Mouse (Mus musculus) cerebellum, postnatal 4 days (tissue): ENCODE data around the gene Abt1.

Experiments
- DNase-seq, 2 experiments: peaks; one replicate each; pipeline ENCODE4 v3.0.0; 2022; ENCODE audit warnings: low spot score in 2 of 2, mixed read lengths in 1 of 2

Gene Abt1

GRCm38 (mm10) chr13:23423286-23424051 lies at the start of gene Abt1:
Gene Abt1 (minus strand): TSS chr13:23423866.
- peak; percentile 96 to 97 for DNase-seq

GRCm38 (mm10) chr13:23466911-23467310 lies 43.2 kb upstream of the Abt1 start:
- peak in 1 of 2 experiments; percentile 58 for DNase-seq

- DNase-seq: no peak
These were observed 42.6 kb upstream of the Abt1 start for GRCm38 (mm10) chr13:23466306-23466705.

GRCm38 (mm10) chr13:23465600-23466109 lies 42.0 kb upstream of the Abt1 start, which contains the start of gene Btn1a1:
Gene Btn1a1 (minus strand): TSS chr13:23465901.
- DNase-seq: no peak

- no peak for DNase-seq
These were observed 41.2 kb upstream of the Abt1 start for GRCm38 (mm10) chr13:23464841-23465366.

GRCm38 (mm10) chr13:23464224-23464637 lies 40.6 kb upstream of the Abt1 start:
- peak in 1 of 2 experiments; percentile 49 for DNase-seq

GRCm38 (mm10) chr13:23463381-23464223 lies 39.9 kb upstream of the Abt1 start:
- DNase-seq: peak; percentile 64 to 75

- no peak for DNase-seq
These were observed 39.0 kb upstream of the Abt1 start for GRCm38 (mm10) chr13:23462669-23463068.

GRCm38 (mm10) chr13:23462063-23462462 lies 38.4 kb upstream of the Abt1 start:
- DNase-seq: no peak

GRCm38 (mm10) chr13:23459264-23459846 lies 35.7 kb upstream of the Abt1 start:
- DNase-seq: no peak

- no peak for DNase-seq
These were observed 30.3 kb upstream of the Abt1 start for GRCm38 (mm10) chr13:23453926-23454325.

GRCm38 (mm10) chr13:23453362-23453862 lies 29.7 kb upstream of the Abt1 start:
- peak in 1 of 2 experiments; percentile 68 for DNase-seq

- peak; percentile 59 to 76 for DNase-seq
These were observed 26.7 kb upstream of the Abt1 start for GRCm38 (mm10) chr13:23450398-23450797.

GRCm38 (mm10) chr13:23449235-23450095 lies 25.8 kb upstream of the Abt1 start:
- DNase-seq: peak in 1 of 2 experiments; percentile 54

- DNase-seq: no peak
These were observed 25.1 kb upstream of the Abt1 start for GRCm38 (mm10) chr13:23448758-23449157.

GRCm38 (mm10) chr13:23446498-23446952 lies 22.9 kb upstream of the Abt1 start:
- peak; percentile 72 to 84 for DNase-seq

- DNase-seq: peak; percentile 83 to 93
These were observed 22.1 kb upstream of the Abt1 start for GRCm38 (mm10) chr13:23445561-23446320.

- DNase-seq: no peak
These were observed 21.5 kb upstream of the Abt1 start for GRCm38 (mm10) chr13:23445156-23445555.

GRCm38 (mm10) chr13:23444451-23444850 lies 20.8 kb upstream of the Abt1 start:
- no peak for DNase-seq

- no peak for DNase-seq
These were observed 16.2 kb upstream of the Abt1 start for GRCm38 (mm10) chr13:23439901-23440300.
